Mouse (Mus musculus) spleen, adult 10 weeks (tissue): ENCODE results near the gene Kcnh7. TPM values are rescaled to one million over a fixed set of nuclear protein-coding genes. Genes with fewer than 3 reads are reported as not detected.

Experiments used
- polyA plus RNA-seq: library from polyadenylated mRNA; stranded (reverse); fragments of 350-450 nt; fragmentation: Illumina TruSeq; extraction: RNeasy Lipid Tissue Mini Kit (QIAGEN cat#74804); gene quantifications from one replicate; pipeline ENCODE4 v1.2.3, GENCODE M21; 2015; ENCODE audit warnings: low replicate concordance; ENCODE audit not compliant: insufficient read depth

Gene Kcnh7
- polyA plus RNA-seq: 0.03 TPM

GRCm38 (mm10) chr2:63183563-63184545 lies at the start of gene Kcnh7:
TSS of gene Kcnh7 (minus strand) at chr2:63184287.

GRCm38 (mm10) chr2:62664135-62664670 lies 519.9 kb downstream of the Kcnh7 start, which contains the start of gene Gca:
TSS of gene Gca (plus strand) at chr2:62664285.

GRCm38 (mm10) chr2:62646014-62646645 lies 538.0 kb downstream of the Kcnh7 start, which contains the start of gene Ifih1:
TSS of gene Ifih1 (minus strand) at chr2:62646255.

